Mouse (Mus musculus) intestine, postnatal 0 days (tissue): ENCODE measurements around the gene BC147527. TPM values are rescaled to one million over a fixed set of nuclear protein-coding genes. Genes with fewer than 3 reads are reported as not detected.

Experiments used
- ATAC-seq: fragments of 200-750 bp; cut with Nextera tagmentation; 2 replicates; pipeline ENCODE4 v1.8.0; 2017; ENCODE audit warnings: mild to moderate bottlenecking, moderate TSS enrichment, moderate library complexity
- H3K27ac ChIP-seq: fragments of 300-500 bp; sonication (generic); 2 replicates; pipeline ENCODE4 v1.5.1; 2014; ENCODE audit warnings: mild to moderate bottlenecking, low read depth, low read length, moderate library complexity
- H3K27me3 ChIP-seq: fragments of 300-500 bp; sonication (generic); replicated peaks from 2 replicates; pipeline ENCODE4 v1.6.1; 2014; ENCODE audit warnings: low read length, mixed read lengths; ENCODE audit not compliant: control insufficient read depth, insufficient read depth
- H3K36me3 ChIP-seq: fragments of 300-500 bp; sonication (generic); 2 replicates; pipeline ENCODE4 v1.6.1; 2014; ENCODE audit warnings: mild to moderate bottlenecking, moderate library complexity; ENCODE audit not compliant: control insufficient read depth, insufficient read depth
- H3K4me1 ChIP-seq: fragments of 300-500 bp; sonication (generic); replicated peaks from 2 replicates; pipeline ENCODE4 v1.6.1; 2014; ENCODE audit warnings: antibody characterized with exemption, low read length, mixed read lengths; ENCODE audit not compliant: control insufficient read depth, insufficient read depth
- H3K4me2 ChIP-seq: fragments of 300-500 bp; sonication (generic); replicated peaks from 2 replicates; pipeline ENCODE4 v1.6.1; 2014; ENCODE audit warnings: low read depth, mild to moderate bottlenecking, moderate library complexity
- H3K4me3 ChIP-seq: fragments of 300-500 bp; sonication (generic); 2 replicates; pipeline ENCODE4 v1.5.1; 2014; ENCODE audit warnings: low read depth, low read length
- H3K9ac ChIP-seq: fragments of 300-500 bp; sonication (generic); 2 replicates; pipeline ENCODE4 v1.6.1; 2014; ENCODE audit warnings: mild to moderate bottlenecking, low read depth, low read length
- H3K9me3 ChIP-seq: fragments of 300-500 bp; sonication (generic); 2 replicates; pipeline ENCODE4 v1.6.1; 2016; ENCODE audit warnings: mixed run types; ENCODE audit not compliant: control insufficient read depth
- CTCF ChIP-seq: sonication (generic); IDR thresholded peaks from 2 replicates; pipeline ENCODE4 v1.5.1; 2016; ENCODE audit warnings: low read depth, mild to moderate bottlenecking, control low read depth, antibody characterized with exemption, moderate library complexity
- WGBS: fragments of 180-500 bp; shearing (Covaris S2); extraction: QIAGEN DNeasy Blood & Tissue Kit; methylation state at CpG from one replicate; pipeline ENCODE4 v1.1.7; 2014; 5-methylcytosine and 5-hydroxymethylcytosine counted together
- polyA plus RNA-seq: library from polyadenylated mRNA; unstranded; fragments of >200 nt; fragmentation: Nextera tagmentation; extraction: Ambion mirVana; gene quantifications from 2 replicates; pipeline ENCODE4 v1.2.1, GENCODE M21; 2015

The BC147527 gene
- polyA plus RNA-seq, 1 experiment from 2014 or later: 0.35 TPM

GRCm38 (mm10) chr13:120320721-120321120 is 20.5 kb downstream of the BC147527 start:
- WGBS: 93% methylated on average over 1 of the region's 1 CpGs
- ATAC-seq: peak; percentile 54; the same call in 1 of the 2 replicates
- no peaks in the 10 kb centered on the region for H3K9me3 ChIP-seq
- H3K4me3 ChIP-seq: no peak overlapping the region
- no peak overlapping the region for H3K9ac ChIP-seq
- H3K27me3 ChIP-seq: no peaks in the 10 kb centered on the region
- no peaks in the 10 kb centered on the region for H3K4me1 ChIP-seq
- no peak for TF ChIP-seq CTCF
- no peak overlapping the region for H3K4me2 ChIP-seq
- no peak overlapping the region for H3K27ac ChIP-seq
- H3K36me3 ChIP-seq: no peaks in the 10 kb centered on the region

Other genes starting within 250 kb of the BC147527 start
- gene Gm21188, start 248.2 kb upstream of the BC147527 start, polyA plus RNA-seq: 0.10 TPM in 1 of 2 replicates, not detected in the other
- gene Gm20767, start 160.1 kb upstream of the BC147527 start, polyA plus RNA-seq: not detected in 2 replicates
- not detected in 2 replicates for gene Gm21818, start 128.0 kb upstream of the BC147527 start, polyA plus RNA-seq
- not detected in 2 replicates for gene Gm21762, start 84.4 kb upstream of the BC147527 start, polyA plus RNA-seq
- gene Gm21731, start 61.3 kb upstream of the BC147527 start, polyA plus RNA-seq: not detected in 2 replicates
- not detected in 2 replicates for gene AF067061, start 37.3 kb upstream of the BC147527 start, polyA plus RNA-seq
- not detected in 2 replicates for gene Tcstv3, start 16.5 kb downstream of the BC147527 start, polyA plus RNA-seq